Mouse (Mus musculus) neural tube, embryonic 12.5 days (tissue): ENCODE measurements around the gene Znrd1as. TPM values are rescaled to one million over a fixed set of nuclear protein-coding genes. Genes with fewer than 3 reads are reported as not detected.
"Not testable (repeated sequence)": the region's sequence is repeated elsewhere in the genome, so short reads cannot be mapped to it uniquely, and the experiment has no call there.

Source experiments
- ATAC-seq: fragments of 200-750 bp; cut with Nextera tagmentation; 2 replicates; pipeline ENCODE4 v1.8.0; 2017; ENCODE audit warnings: low read depth, mild to moderate bottlenecking, moderate TSS enrichment, moderate library complexity; ENCODE audit not compliant: low FRiP score
- H3K27ac ChIP-seq: fragments of 300-500 bp; sonication (generic); 2 replicates; pipeline ENCODE4 v1.5.1; 2016
- H3K27me3 ChIP-seq: fragments of 300-500 bp; sonication (generic); replicated peaks from 2 replicates; pipeline ENCODE4 v1.6.1; 2016; ENCODE audit warnings: mild to moderate bottlenecking
- H3K36me3 ChIP-seq: fragments of 300-500 bp; sonication (generic); 2 replicates; pipeline ENCODE4 v1.6.1; 2016; ENCODE audit warnings: mild to moderate bottlenecking
- H3K4me1 ChIP-seq: fragments of 300-500 bp; sonication (generic); 2 replicates; pipeline ENCODE4 v1.6.1; 2016
- H3K4me2 ChIP-seq: fragments of 300-500 bp; sonication (generic); replicated peaks from 2 replicates; pipeline ENCODE4 v1.6.1; 2016; ENCODE audit warnings: mild to moderate bottlenecking
- H3K4me3 ChIP-seq: fragments of 300-500 bp; sonication (generic); 2 replicates; pipeline ENCODE4 v1.5.1; 2016
- H3K9ac ChIP-seq: fragments of 300-500 bp; sonication (generic); 2 replicates; pipeline ENCODE4 v1.6.1; 2016; ENCODE audit warnings: mild to moderate bottlenecking
- H3K9me3 ChIP-seq: fragments of 300-500 bp; sonication (generic); 2 replicates; pipeline ENCODE4 v1.6.1; 2016; ENCODE audit warnings: mild to moderate bottlenecking
- WGBS: fragments of 180-500 bp; shearing (Covaris S2); methylation state at CpG from one replicate; pipeline ENCODE4 v1.1.7; 2016; 5-methylcytosine and 5-hydroxymethylcytosine counted together
- polyA plus RNA-seq: library from polyadenylated mRNA; unstranded; fragments of >200 nt; fragmentation: Nextera tagmentation; extraction: Ambion mirVana; gene quantifications from 2 replicates; pipeline ENCODE4 v1.2.1, GENCODE M21; 2016

Znrd1as gene
- polyA plus RNA-seq, 1 experiment from 2014 or later = 6.2 TPM

DNA sequence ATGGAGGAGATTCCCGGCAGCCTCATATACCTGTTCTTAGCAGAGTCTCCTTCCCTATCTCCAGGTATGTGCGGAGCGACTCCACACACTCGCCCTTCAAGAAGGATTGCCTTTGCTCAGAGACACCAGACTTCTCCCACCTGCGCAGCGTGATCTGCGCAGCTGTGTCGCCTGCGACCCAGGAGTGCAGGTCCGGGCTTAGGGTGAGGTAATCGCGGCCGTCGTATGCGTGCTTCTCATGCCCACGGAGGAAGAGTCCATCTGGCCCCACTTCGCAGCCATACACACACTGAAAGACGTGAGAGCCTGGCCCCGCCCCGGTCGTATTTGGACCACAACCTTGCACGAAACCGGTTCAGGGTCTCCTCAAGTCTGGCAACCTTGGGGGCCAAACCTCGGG, 30.1 kb downstream of the Znrd1as start:
- H3K9me3 ChIP-seq = no peaks in the 10 kb centered on the region
- peaks cover 26% of the 10 kb centered on the region for H3K27me3 ChIP-seq
- peak overlapping the region; percentile 43; the same call in 1 of the 2 replicates for H3K4me2 ChIP-seq
- no peak for ATAC-seq
- no peaks in the 10 kb centered on the region; the same call in 1 of the 2 replicates for H3K4me1 ChIP-seq
- H3K9ac ChIP-seq = no peak overlapping the region
- WGBS = 7% methylated on average over 24 of the region's 24 CpGs
- H3K36me3 ChIP-seq = no peaks in the 10 kb centered on the region
- H3K4me3 ChIP-seq = no peak overlapping the region
- H3K27ac ChIP-seq = no peak overlapping the region

DNA sequence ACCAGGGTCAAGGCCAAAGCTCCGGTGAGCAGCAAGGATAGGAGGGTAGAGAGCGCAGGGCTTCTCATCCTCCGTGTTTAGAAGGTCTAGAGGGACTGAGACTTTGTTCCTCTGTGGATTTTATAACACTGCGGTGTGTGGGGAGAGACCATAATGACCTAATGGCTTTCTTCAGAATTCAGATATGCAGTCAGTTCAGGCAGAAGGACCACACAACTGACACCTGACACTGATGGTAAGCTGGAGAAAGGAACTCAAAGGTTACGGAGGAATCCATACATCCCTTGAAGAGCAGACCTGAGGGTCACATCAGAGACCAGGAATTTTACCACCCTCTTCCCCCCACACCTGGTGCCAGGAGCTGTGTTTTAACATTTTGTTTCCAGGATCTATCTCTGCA, 31.0 kb downstream of the Znrd1as start, which contains the start of gene H2-M5:
TSS of gene H2-M5 (minus strand) at position 101 of the 400 bp plus-strand sequence.
- no peak within 1 kb of the TSS for H3K9ac ChIP-seq

DNA sequence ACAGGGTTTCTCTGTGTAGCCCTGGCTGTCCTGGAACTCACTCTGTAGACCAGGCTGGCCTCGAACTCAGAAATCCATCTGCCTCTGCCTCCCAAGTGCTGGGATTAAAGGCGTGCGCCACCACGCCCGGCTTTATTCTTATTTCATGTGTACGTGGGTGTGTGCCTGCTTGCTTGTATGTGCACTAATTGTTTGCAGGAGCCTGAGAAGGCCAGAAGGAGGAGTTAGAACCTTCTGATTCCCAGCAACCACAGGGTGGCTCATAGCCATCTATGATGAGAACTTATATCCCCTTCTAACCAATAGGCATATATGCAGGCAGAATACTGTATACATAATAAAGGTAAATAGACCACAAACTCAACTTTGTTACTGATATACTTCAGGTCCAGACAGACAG, 32.2 kb downstream of the Znrd1as start:
- not testable (repeated sequence) for H3K4me3 ChIP-seq, ATAC-seq, H3K27ac ChIP-seq, H3K9ac ChIP-seq, H3K9me3 ChIP-seq, H3K36me3 ChIP-seq, H3K4me1 ChIP-seq, H3K4me2 ChIP-seq
- peaks cover 26% of the 10 kb centered on the region for H3K27me3 ChIP-seq
- 91% methylated on average over 6 of the region's 6 CpGs for WGBS

More for the DNA sequence above, 31.0 kb downstream of the Znrd1as start, which contains the start of gene H2-M5:
- Histone ChIP-seq H3K27ac (no peak within 1 kb of the TSS), H3K9me3 (no peaks in the 10 kb centered on the region), H3K27me3 (peaks cover 26% of the 10 kb centered on the region), H3K4me3 (no peak within 1 kb of the TSS), H3K36me3 (no peaks in the 10 kb centered on the region), H3K4me1 (no peaks in the 10 kb centered on the region; the same call in 1 of the 2 replicates), H3K4me2 (peak within 1 kb of the TSS; percentile 43; the same call in 1 of the 2 replicates)
- no peak for ATAC-seq
- WGBS = 30% methylated on average over 5 of the region's 5 CpGs

DNA sequence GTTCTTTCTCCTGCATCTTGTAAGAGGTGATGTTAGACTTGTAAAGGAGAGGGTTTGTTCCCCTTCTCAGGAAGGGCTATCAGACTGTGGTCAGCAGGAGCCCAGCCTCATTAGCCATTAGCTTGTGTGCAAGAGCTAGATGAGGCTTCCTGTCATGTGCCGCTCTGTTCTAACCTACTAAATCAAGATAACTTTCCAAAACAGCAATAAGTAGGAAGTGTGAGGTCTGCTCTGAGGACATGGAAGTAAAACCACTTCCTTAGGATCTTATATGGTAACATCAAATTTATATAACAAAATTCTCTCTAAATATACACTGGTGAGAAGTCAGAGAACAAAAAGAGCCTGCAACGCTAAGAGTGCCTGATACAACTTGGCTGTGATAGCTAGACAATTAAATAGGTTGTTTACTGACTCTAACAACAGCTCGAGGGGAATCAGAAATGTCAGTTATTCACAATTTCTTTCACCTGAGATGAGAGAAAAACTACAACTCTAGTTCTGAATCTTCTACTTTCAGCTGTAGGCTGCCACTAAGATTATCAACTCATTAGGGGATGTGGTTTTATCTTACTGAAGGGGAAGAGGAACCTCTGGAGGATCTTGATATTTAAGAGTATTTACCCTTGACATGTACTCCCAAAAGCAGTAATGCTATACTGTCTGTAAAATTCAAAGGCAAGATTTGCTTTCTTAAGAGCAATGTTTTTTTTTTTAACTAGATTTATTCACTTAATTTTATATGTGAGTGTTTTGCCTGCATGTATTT, 34.1 kb downstream of the Znrd1as start:
- peaks cover 22% of the 10 kb centered on the region for H3K27me3 ChIP-seq
- no peak for ATAC-seq
- WGBS = 71% methylated on average over 3 of the region's 3 CpGs
- no peaks in the 10 kb centered on the region for H3K36me3 ChIP-seq
- no peak overlapping the region for H3K9ac ChIP-seq
- no peaks in the 10 kb centered on the region for H3K9me3 ChIP-seq
- no peak overlapping the region for H3K4me3 ChIP-seq
- no peaks in the 10 kb centered on the region; the same call in 1 of the 2 replicates for H3K4me1 ChIP-seq
- H3K27ac ChIP-seq = no peak overlapping the region
- no peak overlapping the region for H3K4me2 ChIP-seq

DNA sequence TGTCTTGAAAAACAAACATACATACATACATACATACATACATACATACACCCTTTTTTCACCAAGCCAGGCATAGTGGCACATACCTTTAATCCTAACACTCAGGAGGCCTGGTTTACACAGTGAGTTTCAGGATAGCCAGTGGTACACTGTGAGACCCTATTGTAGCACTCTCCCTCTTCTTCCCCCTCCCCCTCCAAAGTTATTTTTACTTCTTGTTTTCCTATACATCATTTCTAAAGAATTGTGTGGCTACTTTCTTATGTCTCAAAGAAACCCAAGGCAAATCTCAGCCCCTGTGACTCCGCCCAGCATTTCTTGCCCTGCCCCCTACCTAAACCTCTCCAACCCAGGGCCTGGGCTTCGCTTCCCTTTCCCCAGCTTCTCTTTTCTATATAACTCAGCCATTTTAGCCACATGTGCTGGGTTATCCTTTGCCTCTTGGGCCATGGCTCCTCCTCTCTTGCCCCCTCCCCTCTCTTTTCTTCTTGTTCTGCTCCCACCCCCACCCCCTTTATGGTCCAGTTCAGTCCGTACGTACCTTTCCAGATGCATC, 35.5 kb downstream of the Znrd1as start:
- Histone ChIP-seq H3K4me2 (no peak overlapping the region), H3K27ac (no peak overlapping the region), H3K36me3 (no peaks in the 10 kb centered on the region), H3K4me1 (no peaks in the 10 kb centered on the region), H3K27me3 (peaks cover 9% of the 10 kb centered on the region), H3K9ac (no peak overlapping the region), H3K4me3 (no peak overlapping the region), H3K9me3 (no peaks in the 10 kb centered on the region)
- WGBS = 89% methylated on average over 4 of the region's 4 CpGs
- ATAC-seq = no peak

DNA sequence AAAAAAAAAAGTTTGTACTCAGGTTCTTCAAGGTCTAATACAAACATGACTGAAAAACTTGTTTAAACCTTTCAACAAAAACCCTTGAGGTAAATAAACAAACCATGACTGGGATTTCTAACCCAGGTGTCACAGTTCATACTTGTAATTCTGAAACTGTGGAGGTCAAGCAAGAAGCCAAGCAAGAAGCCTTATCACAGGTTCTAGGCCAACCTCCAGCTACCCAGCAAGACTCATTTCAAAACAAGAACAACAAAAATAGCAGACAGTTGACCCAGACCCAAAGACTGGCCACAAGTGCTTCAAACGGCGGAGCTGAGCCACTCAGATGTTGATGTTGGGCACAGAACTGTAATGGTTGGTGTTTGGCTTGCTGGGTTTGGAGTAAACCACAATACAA, 36.1 kb downstream of the Znrd1as start:
- H3K27me3 ChIP-seq = peaks cover 2% of the 10 kb centered on the region
- no peaks in the 10 kb centered on the region for H3K36me3 ChIP-seq
- 93% methylated on average over 2 of the region's 2 CpGs for WGBS
- H3K4me1 ChIP-seq = no peaks in the 10 kb centered on the region
- H3K27ac ChIP-seq = no peak overlapping the region
- H3K4me3 ChIP-seq = no peak overlapping the region
- H3K4me2 ChIP-seq = no peak overlapping the region
- no peak for ATAC-seq
- no peak overlapping the region for H3K9ac ChIP-seq
- no peaks in the 10 kb centered on the region for H3K9me3 ChIP-seq

DNA sequence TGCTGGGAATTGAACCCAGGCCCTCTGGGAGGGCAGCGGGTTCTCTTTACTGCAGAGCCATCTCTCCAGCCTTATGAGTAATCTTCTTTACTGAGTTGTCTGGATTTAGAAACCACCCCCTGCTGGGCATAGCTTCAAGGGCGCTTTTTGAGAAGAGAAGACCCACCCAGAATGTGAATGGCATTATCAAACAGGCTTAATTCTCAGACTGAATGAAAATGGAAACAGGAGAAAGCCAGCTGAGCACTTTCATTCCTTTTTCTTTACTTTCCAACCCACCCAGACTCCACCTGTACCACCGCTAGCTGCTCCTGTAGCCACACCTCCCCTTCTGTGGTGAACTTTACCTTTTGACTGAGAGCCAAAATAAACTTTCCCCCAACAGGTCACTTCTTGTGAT, 37.1 kb downstream of the Znrd1as start:
- no peaks in the 10 kb centered on the region for H3K27me3 ChIP-seq
- no peaks in the 10 kb centered on the region for H3K9me3 ChIP-seq
- no peak overlapping the region for H3K4me3 ChIP-seq
- 67% methylated on average over 3 of the region's 3 CpGs for WGBS
- H3K9ac ChIP-seq = no peak overlapping the region
- no peak overlapping the region for H3K4me2 ChIP-seq
- no peak overlapping the region for H3K27ac ChIP-seq
- H3K4me1 ChIP-seq = no peaks in the 10 kb centered on the region
- ATAC-seq = no peak
- no peaks in the 10 kb centered on the region for H3K36me3 ChIP-seq

DNA sequence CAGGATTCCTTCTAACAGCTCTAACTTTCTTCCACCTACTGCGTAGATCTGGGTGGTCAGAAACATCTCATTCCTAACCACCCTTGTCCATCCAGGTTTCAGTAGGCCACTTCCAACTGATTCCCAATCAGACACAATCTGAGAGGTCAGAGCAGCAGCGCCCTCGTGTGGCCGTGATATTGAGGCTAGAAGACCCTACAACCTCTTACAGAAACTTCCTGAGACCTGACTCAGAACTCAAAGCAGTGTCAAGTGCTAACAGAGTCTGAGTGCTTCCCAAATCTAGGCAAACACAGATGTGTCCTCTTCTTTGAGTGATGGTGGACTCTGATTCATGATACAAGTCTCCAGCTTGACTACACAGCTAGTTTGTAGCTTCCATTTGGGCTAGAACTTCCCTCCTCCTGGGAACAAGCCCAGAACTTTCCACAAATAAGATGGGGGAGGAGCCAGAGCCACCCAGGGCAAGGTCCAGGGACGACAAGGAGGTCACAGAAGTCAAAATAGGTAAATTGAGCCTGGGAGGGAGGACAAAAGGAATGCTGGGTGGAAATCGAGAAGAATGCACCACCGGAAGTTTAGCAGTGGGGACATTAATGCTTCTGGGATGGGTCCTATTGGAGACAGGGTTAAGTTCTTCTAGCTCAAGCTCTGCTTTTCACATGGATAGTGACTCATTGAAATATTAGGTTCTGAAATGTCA, 38.8 kb downstream of the Znrd1as start:
- peak; percentile 52; the same call in 1 of the 2 replicates for ATAC-seq
- H3K27me3 ChIP-seq = no peaks in the 10 kb centered on the region
- H3K4me2 ChIP-seq = no peak overlapping the region
- WGBS = 32% methylated on average over 7 of the region's 7 CpGs
- H3K4me3 ChIP-seq = no peak overlapping the region
- no peak overlapping the region for H3K9ac ChIP-seq
- no peak overlapping the region for H3K27ac ChIP-seq
- no peaks in the 10 kb centered on the region for H3K36me3 ChIP-seq
- H3K4me1 ChIP-seq = no peaks in the 10 kb centered on the region; the same call in 1 of the 2 replicates
- no peaks in the 10 kb centered on the region for H3K9me3 ChIP-seq

DNA sequence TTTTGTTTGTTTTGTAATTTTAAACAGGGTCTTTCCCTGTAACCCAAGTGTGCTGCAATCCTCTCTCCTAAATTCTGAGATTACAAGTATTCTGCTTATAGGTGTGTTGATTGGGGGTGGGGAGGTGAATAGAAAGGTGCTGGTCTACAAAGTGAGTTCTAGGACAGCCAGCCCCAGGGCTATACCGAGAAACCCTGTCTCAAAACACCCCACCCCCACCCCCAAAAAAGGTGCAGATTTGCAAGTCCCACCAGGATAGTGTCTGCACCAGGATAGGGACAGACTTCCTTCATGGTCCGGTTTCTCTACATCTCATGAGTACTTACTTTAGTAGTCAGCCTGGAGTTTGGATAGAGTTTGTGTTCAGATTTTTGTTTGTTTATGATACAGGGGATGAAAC, 40.1 kb downstream of the Znrd1as start:
- ATAC-seq = no peak
- Histone ChIP-seq H3K27ac (no peak overlapping the region), H3K4me2 (no peak overlapping the region), H3K4me3 (no peak overlapping the region), H3K4me1 (no peaks in the 10 kb centered on the region; the same call in 1 of the 2 replicates), H3K9me3 (no peaks in the 10 kb centered on the region), H3K27me3 (no peaks in the 10 kb centered on the region), H3K36me3 (no peaks in the 10 kb centered on the region), H3K9ac (no peak overlapping the region)
- WGBS = 81% methylated on average over 2 of the region's 2 CpGs

DNA sequence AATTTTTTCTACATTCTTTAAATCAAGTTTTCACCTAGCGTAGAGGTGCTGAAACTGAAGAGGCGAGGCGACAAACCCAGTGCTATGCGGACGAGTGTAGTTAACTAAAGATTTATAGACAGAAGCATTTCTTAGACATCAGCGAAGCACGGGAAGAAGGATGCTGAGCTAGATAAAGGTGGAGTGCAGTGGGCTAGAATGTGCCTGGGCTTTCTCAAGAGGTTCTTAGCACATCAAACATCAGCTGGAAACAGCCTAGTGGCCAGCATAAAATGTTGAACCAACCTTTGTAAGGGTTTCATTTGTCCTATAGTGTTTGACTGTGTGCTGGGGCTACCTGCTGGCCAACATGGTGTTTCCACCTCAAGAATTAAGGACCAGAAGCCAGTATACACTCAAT, 42.5 kb downstream of the Znrd1as start, which contains the start of gene Zfp57:
TSS of gene Zfp57 (plus strand) at position 301 of the 400 bp plus-strand sequence.
- Histone ChIP-seq H3K27me3 (no peaks in the 10 kb centered on the region), H3K9ac (no peak within 1 kb of the TSS), H3K27ac (no peak within 1 kb of the TSS), H3K36me3 (peaks cover 2% of the 10 kb centered on the region; the same call in 1 of the 2 replicates), H3K4me1 (no peaks in the 10 kb centered on the region; the same call in 1 of the 2 replicates), H3K4me2 (peak within 1 kb of the TSS; percentile 63), H3K9me3 (no peaks in the 10 kb centered on the region), H3K4me3 (peak within 1 kb of the TSS; percentile 73)
- no peak for ATAC-seq
- 91% methylated on average over 7 of the region's 7 CpGs for WGBS

DNA sequence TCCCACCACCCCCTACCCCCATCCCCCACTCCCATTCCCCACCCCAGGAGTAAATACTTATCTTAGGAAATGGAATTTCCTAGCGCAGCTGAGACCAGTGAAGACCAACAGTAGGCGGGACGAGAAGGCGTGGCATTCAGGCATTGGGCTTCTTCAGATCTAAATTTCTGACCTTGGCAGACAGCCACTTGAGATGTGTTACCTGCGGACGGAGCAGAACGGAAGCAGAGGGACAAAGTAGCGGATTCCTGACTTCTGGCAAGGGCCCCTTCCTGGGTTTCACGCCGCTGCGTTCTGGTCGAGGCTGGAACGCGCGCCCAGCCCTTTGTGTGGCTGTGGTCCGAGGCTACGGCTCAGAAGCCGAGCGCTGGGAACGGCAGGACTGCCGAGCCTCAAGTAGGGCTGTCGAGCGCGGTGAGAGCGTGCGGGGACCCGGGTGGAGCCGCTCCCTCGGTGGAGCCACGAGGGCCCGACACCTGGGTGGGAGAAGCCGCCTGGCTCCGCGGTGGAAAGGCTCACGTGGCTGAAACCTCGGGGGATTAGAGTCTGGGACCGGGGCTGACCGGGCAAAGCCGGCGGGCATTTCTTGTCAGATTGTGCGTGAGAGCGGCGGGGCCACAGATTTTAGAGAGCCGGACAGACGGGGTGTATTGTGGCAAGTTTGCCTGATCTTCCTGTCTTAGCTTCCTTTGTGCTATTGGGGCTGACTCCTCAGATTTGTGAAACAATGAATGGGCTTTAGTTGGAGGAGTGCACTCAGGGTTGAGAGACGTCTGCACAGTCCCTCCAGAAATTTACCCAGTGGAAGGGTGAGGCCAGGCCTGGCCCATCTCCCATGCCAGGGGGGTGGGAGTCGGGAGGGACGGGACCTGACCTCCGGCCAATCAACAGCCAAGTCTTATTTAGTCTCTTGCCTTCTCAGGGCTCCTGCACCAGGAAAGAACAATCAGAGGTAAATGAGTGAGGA, 44.3 kb downstream of the Znrd1as start:
- Histone ChIP-seq H3K4me3 (peak overlapping the region; percentile 73), H3K4me2 (peak overlapping the region; percentile 63), H3K27ac (peak overlapping the region; percentile 87), H3K9ac (peak overlapping the region; percentile 89), H3K9me3 (no peaks in the 10 kb centered on the region), H3K4me1 (no peaks in the 10 kb centered on the region; the same call in 1 of the 2 replicates), H3K27me3 (no peaks in the 10 kb centered on the region), H3K36me3 (peaks cover 18% of the 10 kb centered on the region; the same call in 1 of the 2 replicates)
- WGBS = under 1% methylated on average over 49 of the region's 49 CpGs
- peak; percentile 88 for ATAC-seq
